Mouse (Mus musculus) liver, embryonic 14.5 days (tissue): ENCODE measurements around the gene Zfp609.

ENCODE experiments used
- CTCF ChIP-seq: IDR thresholded peaks from 2 replicates; pipeline ENCODE4 v1.5.1; 2016; ENCODE audit warnings: antibody characterized with exemption, low read depth, control low read depth
- EP300 ChIP-seq: IDR thresholded peaks from 2 replicates; pipeline ENCODE4 v1.6.1; 2016; ENCODE audit warnings: antibody characterized with exemption, low read depth

DNA sequence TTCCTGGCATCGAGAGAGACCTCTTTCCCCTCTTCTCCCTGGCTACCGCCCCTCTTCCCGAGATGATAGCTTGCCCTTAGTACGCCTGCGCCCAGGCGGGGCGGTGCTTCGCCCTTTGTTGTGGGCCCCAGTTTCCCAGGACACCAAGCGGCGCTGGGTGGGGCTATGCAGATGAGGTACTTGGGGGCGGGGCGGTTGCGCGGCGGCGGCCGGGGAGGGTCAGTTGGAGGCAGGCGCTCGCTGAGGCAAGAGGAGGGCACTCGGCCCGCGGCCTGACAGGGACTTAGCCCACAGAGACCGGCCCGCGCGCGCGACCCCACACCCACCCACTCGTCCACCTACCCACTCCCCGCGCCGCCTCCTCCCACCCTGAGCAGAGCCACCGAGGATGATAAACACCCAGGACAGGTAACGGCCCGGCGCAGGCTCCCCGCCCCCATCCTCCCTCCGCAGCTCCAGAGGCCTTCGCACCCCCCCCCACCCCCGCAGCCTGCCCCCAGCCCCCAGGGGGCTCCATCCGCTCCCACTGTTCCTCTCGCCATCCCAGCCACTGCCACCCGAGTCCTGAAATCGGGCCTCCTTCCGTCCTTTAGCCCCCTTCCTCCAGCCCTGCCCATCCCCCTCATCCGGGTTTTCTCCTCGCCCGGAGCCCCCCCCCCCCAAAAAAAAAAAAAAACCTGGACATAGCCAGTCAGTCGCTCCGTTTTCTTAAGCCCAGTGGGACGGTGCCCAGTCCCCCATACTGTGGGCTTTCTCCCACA is 150.8 kb downstream of the Zfp609 start:
- TF ChIP-seq CTCF (no peak; the same call in 1 of the 2 replicates), EP300 (no peak)
